In the genomic region with DNA sequence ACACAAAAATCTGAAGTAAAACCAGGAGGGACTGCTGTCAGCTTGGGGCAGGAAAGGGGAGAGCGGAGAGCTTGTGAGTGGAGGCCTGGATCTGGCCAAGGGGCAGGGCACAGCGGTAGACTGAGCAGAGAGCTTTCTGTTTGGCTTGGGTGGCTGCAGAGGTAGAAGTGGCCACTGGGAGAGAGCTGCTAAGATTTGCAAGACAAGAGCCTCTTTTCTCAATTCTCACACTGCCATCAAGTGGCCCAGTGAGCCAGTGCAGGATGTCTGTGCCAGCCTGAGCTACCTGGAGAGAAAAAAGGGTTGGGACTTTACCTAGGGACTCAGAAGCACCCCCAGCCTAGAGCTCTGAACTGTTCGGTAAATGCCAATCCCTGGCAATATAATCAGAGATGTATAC, we compare ENCODE assay signal across 8 mouse cellular contexts. TPM values are rescaled to one million over a fixed set of nuclear protein-coding genes. Genes with fewer than 3 reads are reported as not detected.
DNase-seq lines count a peak whose midpoint lies in the region; ATAC-seq and TF ChIP-seq lines count a peak whose summit lies in the region.

No protein-coding gene starts in this region.

- H3K4me2 ChIP-seq in hindbrain, embryonic 11.5 days (replicated peaks; ENCODE audit: low read depth, low read length), result no peak overlapping the region
- H3K4me2 ChIP-seq in lung, postnatal 0 days (replicated peaks; ENCODE audit: low read depth, low read length), result no peak overlapping the region

- H3K9me3 ChIP-seq in hindbrain, embryonic 11.5 days (ENCODE audit: control insufficient read depth, low read length), result no peaks in the 10 kb centered on the region
- no peaks in the 10 kb centered on the region for H3K9me3 ChIP-seq in lung, postnatal 0 days (ENCODE audit: low read length)

- TF ChIP-seq EP300 in lung, postnatal 0 days (IDR thresholded peaks at IDR 0.05), result peak; percentile 79

- H3K36me3 ChIP-seq in hindbrain, embryonic 11.5 days (ENCODE audit: control insufficient read depth, insufficient read depth, low read length), result no peaks in the 10 kb centered on the region
- H3K36me3 ChIP-seq in lung, postnatal 0 days (ENCODE audit: insufficient read depth, low read length), result no peaks in the 10 kb centered on the region

- 0 out of 2 replicates have a peak overlapping the region, but pooled peaks have one; percentile 30 for H3K27ac ChIP-seq in hindbrain, embryonic 11.5 days (ENCODE audit: low read depth, low read length)
- H3K27ac ChIP-seq in lung, postnatal 0 days (ENCODE audit: low read length), result peak overlapping the region; percentile 49; the same call in 1 of the 2 replicates

- 29% methylated on average over 3 of the region's 3 CpGs for WGBS in hindbrain, embryonic 11.5 days
- 11% methylated on average over 3 of the region's 3 CpGs for WGBS in lung, postnatal 0 days

- H3K9ac ChIP-seq in hindbrain, embryonic 11.5 days (ENCODE audit: low read depth, low read length), result no peak overlapping the region
- H3K9ac ChIP-seq in lung, postnatal 0 days (replicated peaks; ENCODE audit: low read depth), result no peak overlapping the region

- H3K4me1 ChIP-seq in hindbrain, embryonic 11.5 days (replicated peaks; ENCODE audit: control insufficient read depth, insufficient read depth, low read length), result no peaks in the 10 kb centered on the region
- H3K4me1 ChIP-seq in lung, postnatal 0 days (ENCODE audit: insufficient read depth, low read depth, low read length), result peaks cover 8% of the 10 kb centered on the region; the same call in 1 of the 2 replicates

- H3K27me3 ChIP-seq in hindbrain, embryonic 11.5 days (ENCODE audit: control insufficient read depth, insufficient read depth, low read length), result no peaks in the 10 kb centered on the region
- no peaks in the 10 kb centered on the region for H3K27me3 ChIP-seq in lung, postnatal 0 days (replicated peaks; ENCODE audit: insufficient read depth, low read length)

- ATAC-seq in hindbrain, embryonic 11.5 days (ENCODE audit: low FRiP score), result peak; percentile 67; the same call in 1 of the 2 replicates
- ATAC-seq in lung, postnatal 0 days, result peak; percentile 89

- peak; percentile 94 for TF ChIP-seq CTCF in lung, postnatal 0 days (IDR thresholded peaks at IDR 0.05)

- no peak overlapping the region for H3K4me3 ChIP-seq in hindbrain, embryonic 11.5 days (ENCODE audit: low read depth, low read length)
- no peak overlapping the region for H3K4me3 ChIP-seq in lung, postnatal 0 days (ENCODE audit: low read depth, low read length)

- peak; percentile 94 for DNase-seq in MN1 (ENCODE audit: low spot score)
- DNase-seq in cerebellum, adult 9-10 months, result peak; percentile 85
- peak; percentile 62 to 69 for DNase-seq in frontal cortex, postnatal 10 days (ENCODE audit: low spot score in 2 of 2)
- DNase-seq in hindbrain, embryonic 11.5 days (ENCODE audit: low spot score), result peak; percentile 71
- DNase-seq in layer of hippocampus, adult 9-11 months, result peak; percentile 78
- DNase-seq in lung, postnatal 0 days (ENCODE audit: low spot score), result peak; percentile 97
- peak; percentile 83 for DNase-seq in retina, embryonic 14.5 days (ENCODE audit: low spot score)
- peak; percentile 79 for DNase-seq in urinary bladder, postnatal 14 days (ENCODE audit: low spot score)

RNA-seq across cellular contexts. Expression of a gene that starts 24.8 kb away (rescaled TPM):
- 235 and 238 TPM in 2 replicates for polyA plus RNA-seq in hindbrain, embryonic 11.5 days (2014; fragmentation: Nextera tagmentation; extraction: Ambion mirVana)
- 138 and 155 TPM in 2 replicates for polyA plus RNA-seq in lung, postnatal 0 days (2015; fragmentation: Nextera tagmentation; extraction: Ambion mirVana)

RNA-seq across cellular contexts. Expression of a gene that starts 50.0 kb away (rescaled TPM):
- polyA plus RNA-seq in hindbrain, embryonic 11.5 days (2014; fragmentation: Nextera tagmentation; extraction: Ambion mirVana), result 32.6 and 33.8 TPM in 2 replicates
- 15.5 and 18.9 TPM in 2 replicates for polyA plus RNA-seq in lung, postnatal 0 days (2015; fragmentation: Nextera tagmentation; extraction: Ambion mirVana)
